Mouse (Mus musculus): ENCODE data around the gene Rps6ka5.

Gene Rps6ka5

DNA sequence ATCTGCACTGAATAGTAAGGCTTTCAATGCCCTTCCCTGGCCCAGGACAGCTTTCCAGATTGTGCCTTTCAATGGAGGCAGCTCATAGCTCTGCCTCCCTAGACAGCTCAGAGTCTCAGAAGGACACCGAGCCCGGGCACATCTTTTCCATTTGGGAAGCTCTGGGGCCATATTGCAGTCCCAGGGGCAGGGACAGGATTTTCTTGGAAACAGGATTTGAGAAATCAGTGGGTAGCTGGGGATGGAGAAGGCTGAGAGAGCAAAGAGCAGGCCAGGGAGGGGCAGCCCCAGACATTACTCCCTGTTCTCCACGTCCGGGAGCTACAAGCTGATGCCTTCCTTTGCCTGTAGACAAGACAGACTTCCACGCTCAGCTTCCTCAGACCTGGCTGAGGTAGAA is 197.1 kb downstream of the Rps6ka5 start:
- DNase-seq (ENCODE audit: low spot score), result no peak

DNA sequence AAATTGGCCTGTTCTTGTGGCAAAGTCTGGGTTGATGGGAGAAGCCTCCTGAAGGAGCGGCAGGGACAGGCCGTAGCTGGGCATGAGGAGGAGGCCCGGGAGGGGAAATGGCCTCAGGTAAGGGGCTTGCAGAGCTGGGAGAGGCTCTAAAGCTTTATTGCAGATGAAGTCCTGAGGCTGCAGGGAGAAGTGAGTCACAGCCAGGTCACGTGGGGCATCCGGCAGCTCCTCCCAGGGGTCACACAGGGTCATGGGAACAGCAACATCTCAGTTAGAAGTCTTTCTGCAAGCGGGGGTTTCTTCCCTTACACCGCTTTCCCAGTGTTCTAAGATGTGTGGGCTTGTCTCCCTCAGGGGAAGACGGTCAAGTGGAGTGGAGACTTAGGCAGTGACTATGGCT is 197.6 kb downstream of the Rps6ka5 start:
- DNase-seq (ENCODE audit: low spot score), result peak; percentile 73

DNA sequence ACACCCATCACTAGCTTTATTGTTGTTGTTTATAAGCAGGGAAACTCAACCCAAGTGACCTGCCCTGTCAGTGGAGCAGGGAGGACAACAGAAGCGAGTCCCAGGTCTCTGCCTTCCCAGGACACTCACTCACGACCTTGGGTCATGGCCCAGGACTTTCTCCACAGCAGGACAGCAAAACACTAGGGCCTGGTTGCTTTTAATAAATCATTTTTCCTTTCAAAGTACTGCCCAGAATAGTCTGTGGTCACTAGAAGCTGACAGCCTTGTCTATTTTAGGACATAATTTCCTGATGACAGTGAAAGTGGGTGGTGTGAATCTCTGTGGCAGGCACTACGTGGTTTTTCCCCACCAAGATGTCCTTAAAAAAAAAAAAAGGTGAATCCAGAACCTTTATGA is 198.5 kb downstream of the Rps6ka5 start:
- DNase-seq (ENCODE audit: low spot score), result no peak

DNA sequence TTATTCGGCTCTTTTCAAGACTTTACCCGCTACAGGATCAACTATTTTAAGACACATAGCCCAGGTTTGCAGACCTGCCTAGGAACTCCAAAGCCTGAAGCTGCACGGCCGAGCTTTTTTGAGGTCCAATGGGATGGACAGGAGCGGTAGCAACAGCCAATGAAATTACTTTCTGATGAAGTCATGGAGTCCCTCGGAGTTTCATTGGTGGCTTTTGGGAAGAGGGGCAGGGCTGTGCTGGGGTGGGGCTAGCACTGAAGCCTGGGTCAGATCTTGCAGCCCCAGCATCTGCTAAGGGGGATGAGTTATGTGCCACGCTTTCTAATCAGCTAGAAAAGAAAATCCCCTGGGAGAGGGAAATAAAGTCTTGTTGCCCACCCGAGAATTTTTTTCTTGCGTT is 199.0 kb downstream of the Rps6ka5 start:
- DNase-seq (ENCODE audit: low spot score), result peak; percentile 57

DNA sequence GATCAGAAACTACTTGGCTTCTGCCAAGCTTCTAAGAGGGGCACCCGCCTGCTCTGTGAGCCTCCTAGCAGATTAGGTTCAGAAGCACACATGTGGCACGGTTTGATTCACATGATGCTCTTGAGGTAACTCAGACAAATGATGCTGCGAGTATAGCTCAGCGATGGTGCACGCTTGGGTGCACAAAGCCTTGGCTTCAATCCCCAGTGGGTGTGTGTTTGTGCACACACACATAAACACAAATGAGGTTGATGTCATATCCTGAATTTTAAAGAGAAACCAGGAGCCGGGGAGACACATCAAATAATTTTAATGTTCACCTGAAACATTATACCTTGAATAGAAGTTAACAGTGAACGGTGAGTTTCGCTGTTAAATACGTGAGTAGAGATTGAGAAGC is 199.5 kb downstream of the Rps6ka5 start:
- DNase-seq (ENCODE audit: low spot score), result no peak

DNA sequence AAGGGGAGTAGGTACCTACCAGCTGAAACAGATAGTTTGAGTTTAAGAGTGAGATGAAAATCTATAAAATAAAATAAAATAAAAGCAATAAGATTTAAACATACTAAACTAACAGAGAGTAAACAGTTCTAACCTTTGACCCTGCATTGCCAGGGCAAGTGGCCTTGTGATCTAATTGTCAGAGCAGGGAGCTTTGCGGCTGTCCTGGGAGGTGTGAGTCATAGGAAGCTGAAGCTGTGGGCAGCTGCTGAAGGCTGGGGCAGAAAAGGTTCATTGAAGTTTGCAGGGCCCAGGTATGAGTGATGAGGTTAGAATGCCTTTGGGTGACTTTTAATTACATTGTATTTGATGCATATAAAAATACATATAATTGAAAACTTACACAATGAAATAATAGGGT is 200.8 kb downstream of the Rps6ka5 start:
- DNase-seq (ENCODE audit: low spot score), result no peak

DNA sequence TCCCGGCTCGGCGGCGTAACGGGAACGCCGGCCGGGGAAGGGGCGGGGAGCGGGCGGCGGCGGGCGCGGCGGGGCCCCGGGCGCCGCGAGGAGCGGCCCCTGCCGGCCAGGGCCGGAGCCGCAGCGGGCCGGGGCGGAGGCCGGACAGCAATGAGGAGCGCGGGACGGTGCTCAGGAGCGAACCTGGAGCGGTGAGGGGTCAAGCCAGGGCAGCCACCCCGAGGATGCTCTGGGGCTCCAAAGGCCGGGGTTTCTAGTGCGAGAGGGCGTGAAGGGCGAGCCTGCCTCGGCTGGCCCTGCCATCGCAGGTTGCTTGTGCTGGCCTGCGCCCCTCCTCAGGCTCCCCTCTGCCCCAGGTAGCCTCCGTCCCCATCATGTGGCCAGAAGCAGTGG is 206.0 kb downstream of the Rps6ka5 start, which contains the start of gene Ttc7b:
Gene Ttc7b, minus strand, starts transcription at position 33 of the 393 bp plus-strand sequence.
- peak; percentile 53 for DNase-seq (ENCODE audit: low spot score)

DNA sequence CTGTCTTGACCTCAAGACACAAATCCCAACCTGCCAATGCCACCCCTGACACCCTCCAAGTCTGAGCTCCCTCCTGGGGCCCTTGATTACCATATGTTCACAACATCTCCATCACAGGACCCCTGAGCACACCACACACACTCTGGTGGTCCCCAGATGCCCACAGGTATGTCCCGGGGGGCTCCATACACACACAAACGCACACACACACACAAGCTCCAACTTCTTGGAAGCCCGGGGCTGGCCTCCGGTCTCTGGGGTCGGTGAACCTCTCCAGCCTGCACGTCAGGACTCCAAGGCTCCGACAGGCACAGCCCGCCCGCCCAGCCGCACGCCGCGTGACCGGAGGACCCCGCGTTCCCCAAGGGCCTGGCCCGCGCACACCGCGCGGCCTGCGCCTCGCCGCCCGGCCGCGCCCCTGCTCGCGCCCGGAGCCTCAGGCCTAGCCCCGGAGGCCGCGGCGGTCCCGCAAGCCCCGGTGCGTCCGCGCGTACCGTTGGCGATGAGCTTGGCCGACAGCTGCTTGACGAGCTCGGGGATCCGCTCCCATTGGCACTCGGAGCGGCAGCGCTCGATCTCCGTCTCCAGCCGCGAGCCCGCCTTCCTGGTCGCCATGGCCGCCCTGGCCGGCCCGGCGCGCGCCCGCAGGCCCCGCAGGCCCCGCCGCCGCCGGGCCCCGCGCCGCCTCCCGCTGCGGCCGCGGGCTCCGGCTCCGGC is 206.5 kb downstream of the Rps6ka5 start:
- DNase-seq (ENCODE audit: low spot score), result peak; percentile 53

DNA sequence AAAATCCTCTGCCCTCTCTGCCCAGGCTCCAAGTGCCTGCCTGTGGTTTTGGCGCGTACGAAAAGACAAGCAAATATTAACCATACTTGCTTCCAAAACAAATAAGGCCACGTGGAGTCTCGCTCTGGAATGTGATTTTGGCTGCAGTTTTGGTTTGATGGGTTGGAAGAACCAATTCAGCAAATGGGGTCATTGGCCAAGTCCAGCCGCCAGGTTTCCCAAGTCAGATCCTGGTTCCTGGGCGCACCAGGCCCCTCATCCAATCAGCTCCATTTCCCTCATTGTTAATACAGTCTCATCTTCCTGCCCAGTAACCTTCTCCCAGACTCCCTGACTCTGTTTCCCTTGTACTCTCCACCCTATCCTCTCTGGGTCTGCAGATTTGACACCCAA is 207.1 kb downstream of the Rps6ka5 start:
- DNase-seq (ENCODE audit: low spot score), result no peak

DNA sequence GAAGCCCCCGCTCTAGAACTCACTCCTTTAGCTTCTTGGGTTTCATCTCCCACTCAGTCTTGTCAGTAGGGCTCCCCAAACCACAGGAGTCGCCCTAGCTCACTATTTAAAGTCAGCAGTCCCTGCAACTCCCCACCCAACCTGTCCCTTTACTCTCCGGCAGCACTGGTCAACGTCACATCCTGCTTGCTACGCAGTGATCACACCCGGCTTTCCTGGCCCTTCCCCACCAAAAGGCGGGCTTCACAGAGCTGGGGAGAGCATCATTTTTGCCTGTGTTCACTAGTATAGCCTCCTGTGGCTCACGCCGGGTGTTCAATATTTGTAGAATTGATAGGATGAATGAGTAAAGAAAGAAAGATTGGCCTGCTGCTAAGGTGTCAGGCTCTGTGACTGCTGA is 209.4 kb downstream of the Rps6ka5 start:
- DNase-seq (ENCODE audit: low spot score), result no peak

DNA sequence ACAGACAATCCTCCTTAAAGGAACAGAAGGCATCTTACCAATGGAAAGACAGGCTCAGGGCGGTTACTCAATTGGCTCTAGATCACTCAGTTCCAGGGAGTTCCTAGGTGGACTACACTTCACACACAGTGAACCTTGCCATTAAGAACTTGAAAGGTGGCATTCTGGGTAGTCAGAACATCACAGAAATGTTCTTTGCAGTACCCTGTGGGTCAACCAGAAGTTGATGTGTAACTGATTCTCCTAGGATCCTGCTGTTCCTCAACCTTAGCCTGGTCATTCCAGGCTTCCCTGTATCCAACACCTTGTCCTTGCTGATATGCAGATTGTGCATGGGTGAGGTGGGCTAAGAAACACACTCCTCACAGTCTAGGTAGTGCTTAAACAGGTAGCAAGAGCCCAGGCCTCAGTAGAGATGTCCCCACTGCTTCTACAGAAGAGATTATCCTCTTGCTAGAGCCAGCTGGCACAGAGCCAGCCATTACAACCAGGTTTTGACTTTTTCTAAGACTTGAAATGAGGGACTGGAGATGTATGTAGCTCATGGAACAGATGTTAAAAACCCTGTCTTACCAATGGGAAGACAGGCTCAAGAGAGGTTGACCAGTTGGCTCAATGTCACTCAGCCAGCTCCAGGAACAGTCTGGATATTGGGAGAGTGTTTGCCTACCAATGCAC is 210.5 kb downstream of the Rps6ka5 start:
- no peak for DNase-seq (ENCODE audit: low spot score)

DNA sequence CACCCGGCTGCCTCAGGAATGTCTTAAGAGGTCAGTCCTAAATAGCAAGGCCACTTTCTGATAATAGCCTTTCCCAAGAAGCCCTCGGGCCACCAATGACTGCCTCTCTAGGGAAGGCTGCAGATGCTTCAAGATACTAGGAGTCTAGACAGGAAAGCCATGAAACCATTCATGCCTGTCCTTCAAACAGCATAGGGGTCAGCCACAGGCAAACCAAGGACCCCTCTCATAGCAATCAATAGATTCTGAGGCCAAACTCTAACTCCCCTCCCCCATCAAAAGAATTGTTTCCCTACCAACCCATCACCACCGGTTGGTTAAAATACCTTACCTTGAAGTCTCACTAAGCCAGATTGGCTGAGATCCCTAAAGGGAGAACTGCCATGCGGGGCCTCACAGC is 211.3 kb downstream of the Rps6ka5 start:
- DNase-seq (ENCODE audit: low spot score), result no peak

DNA sequence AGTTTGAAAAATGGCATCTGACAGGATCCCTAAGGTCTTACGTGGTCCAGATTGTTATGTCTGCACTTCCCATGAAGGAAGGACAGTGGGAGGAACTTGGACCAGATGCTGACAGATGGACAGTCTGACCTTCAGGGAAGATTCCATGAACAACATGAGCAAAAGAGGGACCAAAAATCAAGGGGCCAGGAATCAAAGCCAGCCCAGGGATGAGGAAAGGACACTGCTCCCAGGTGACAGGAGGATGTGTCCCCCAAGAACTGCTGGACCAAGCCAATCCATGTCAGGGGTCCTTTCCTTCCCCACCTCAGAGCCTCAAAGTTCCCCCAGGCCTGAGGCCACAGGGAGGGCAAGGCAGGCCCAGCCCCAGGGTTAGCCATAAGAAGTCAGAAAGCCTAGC is 212.2 kb downstream of the Rps6ka5 start:
- DNase-seq (ENCODE audit: low spot score), result no peak

DNA sequence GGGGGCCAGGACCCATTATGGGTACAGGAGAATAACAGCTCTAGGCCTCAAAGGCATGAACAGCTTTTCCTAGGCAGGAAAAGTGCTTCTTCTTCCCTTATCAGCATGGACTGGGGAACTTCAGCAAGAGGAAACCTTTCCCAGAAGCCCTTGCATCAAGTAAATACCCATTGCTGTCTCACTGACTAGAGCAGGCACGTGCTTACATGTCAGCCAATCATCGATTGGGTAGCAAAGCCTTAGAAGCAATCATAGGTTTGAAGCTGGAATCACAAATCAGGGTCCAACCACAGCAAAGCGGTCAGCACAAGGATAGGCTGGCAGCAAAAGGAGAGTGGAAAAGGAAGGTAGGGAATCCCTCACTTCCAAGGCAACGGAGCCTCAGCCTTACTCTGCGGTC is 213.7 kb downstream of the Rps6ka5 start:
- no peak for DNase-seq (ENCODE audit: low spot score)

DNA sequence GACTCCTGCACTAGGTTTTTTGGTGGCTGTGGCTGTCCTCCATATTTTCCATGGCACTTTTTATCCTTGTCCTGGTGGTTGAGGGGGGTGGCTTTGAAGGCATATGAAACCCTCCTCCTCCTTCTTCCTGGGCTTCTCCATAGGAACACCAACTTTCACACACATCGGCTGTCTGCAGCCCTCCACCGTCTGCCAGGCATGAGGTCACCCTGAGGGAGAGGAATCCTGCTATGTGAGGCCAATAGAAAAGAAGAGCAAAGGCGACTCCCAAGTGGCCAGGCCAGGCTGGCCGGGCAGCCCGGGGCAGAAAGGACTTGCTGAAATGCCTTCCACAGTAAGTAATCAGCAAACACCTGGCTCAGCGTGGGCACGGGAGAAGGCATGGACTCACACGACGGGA is 214.1 kb downstream of the Rps6ka5 start:
- DNase-seq (ENCODE audit: low spot score), result no peak

DNA sequence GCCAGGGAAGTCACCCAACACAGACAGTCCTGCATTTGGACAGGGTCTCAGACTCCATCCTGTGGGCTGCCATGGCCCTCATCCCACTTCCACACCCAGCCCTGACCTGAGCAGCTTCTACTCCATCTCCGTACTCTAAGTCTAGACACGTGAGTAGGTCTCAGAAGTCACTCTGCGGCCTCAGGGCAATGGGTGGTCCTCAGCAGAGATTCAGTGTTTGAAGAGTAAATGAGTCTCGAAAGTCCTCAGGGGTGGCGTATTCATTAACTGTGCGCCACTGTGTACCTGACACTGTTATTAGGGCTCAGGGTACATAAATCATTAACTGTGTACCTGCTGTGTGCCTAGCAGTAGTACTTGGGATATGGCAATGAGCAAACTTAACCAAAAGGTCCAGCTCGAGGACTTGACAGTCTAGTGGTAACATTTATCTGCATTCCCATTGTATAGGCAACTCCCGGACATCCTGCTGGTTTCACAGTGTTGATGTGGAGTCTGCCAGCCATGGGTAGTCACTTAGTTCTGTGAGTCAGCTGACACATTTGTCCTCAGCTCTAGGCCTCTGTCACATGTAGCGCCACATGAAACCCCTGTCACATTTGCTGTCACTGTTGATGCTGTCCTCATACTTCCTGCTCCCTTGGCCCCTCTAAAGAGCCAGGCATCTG is 217.0 kb downstream of the Rps6ka5 start:
- DNase-seq (ENCODE audit: low spot score), result no peak

DNA sequence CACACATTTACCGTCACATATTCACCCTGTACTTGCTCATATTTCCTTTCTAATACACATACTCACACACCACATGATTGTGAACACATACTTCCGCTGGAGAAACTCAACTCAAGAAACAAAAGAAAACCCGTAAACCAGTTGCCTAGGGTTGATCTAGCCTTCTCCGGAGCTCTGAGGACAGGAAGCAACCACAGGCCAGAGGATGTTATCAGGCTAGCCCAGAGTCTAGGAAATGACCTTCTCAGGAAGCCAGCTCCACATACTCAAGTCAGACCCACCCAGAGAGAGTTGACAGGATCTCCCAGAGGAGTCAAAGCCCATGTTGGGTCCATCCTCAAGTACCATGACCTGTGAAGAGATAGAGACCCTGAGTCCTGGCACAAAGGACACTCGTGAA is 218.1 kb downstream of the Rps6ka5 start:
- DNase-seq (ENCODE audit: low spot score), result no peak

DNA sequence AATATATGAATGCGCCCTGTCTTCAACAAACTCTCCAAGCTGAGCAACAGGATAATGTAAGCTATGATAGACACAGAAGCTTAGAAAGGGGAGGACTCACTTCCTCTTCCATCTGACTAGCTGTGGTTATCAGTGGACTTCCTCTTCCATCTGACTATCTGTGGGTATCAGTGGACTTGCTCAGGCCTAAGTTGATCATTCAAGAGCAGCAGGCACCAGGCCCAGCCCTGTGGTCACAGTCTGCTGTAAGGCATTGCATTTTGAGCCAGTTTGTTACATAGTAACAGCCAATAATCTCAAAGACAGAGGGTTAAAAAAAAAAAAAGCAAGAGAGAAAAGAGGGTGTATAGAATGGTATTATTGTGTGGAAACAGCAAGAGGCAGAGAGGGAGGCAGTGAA is 221.3 kb downstream of the Rps6ka5 start:
- no peak for DNase-seq (ENCODE audit: low spot score)

DNA sequence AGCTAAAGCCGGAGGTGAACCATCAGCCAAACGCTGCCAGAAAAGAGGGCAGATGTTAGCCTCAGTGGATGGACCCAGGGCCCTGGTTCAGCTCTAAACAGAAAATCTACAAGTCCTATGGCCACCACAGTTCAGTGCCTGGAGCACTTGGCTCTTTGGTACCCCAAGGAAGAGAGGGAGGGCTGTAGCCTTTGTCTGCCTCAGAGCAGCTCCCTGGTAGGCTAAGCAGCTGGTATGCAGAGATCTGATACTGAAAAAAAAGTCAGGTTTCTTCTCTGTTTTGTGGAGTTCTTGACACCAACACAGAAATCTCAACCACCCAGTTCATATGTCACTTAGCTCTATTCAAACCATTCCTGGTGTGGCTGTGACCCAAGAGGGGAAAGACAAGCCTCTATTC is 222.2 kb downstream of the Rps6ka5 start:
- no peak for DNase-seq (ENCODE audit: low spot score)

DNA sequence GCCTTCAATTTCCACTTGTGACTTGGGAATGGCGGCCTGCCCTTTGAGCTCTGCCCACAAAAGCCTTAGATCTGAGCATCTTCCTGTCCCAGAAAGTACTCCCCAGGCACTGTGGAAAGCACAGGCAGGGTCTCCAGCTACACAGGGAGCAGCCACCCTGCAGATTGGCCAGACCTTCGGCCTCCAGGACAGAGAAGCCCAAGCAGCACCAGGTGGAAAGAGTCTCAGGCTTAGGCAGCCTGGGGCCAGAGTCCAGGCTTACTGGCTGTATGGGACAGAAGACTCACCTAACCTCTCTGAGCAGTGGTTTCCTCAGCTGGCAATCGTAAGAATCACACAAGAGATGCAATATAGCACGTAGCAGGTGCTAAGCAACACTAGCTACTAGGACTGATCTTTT is 223.1 kb downstream of the Rps6ka5 start:
- DNase-seq (ENCODE audit: low spot score), result no peak

DNA sequence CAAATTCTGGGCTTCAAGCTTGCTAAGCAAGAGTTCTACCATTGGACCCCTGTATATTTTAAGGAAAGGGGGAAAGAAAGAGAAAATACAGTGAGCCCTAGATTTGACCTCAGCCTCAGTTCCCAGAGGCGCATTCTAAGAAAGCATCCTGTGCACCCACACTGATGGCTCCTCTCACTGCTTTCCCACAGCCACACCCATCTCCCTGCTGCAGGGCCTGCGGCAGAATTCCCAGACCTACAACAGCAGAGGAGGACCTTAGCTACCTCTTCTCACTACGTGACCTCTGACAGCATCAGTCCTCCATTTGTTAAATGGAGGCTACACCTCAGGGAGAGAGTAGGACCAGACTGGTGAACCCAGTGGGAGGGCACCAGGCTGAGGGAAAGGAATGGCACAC is 224.2 kb downstream of the Rps6ka5 start:
- DNase-seq (ENCODE audit: low spot score), result no peak

DNA sequence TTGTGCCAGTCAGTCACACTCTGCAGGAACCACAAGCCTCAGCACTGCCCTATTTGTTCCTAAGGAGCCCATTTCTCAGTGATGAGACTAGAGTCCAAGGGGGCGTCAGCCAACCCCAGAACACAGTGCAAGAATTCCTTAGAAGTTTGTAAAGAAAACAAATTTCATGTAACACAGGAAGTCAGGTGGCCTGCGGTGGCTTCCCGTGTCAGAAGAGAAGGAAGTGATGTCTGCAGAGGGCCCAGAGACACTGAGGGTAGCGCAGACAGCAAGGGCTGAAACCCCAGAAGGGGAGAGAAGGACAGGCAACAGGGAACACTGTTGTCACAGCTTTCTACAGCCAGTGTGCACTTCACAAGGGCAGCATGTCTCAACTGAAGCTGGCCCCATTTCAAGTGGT is 225.5 kb downstream of the Rps6ka5 start:
- no peak for DNase-seq (ENCODE audit: low spot score)

DNA sequence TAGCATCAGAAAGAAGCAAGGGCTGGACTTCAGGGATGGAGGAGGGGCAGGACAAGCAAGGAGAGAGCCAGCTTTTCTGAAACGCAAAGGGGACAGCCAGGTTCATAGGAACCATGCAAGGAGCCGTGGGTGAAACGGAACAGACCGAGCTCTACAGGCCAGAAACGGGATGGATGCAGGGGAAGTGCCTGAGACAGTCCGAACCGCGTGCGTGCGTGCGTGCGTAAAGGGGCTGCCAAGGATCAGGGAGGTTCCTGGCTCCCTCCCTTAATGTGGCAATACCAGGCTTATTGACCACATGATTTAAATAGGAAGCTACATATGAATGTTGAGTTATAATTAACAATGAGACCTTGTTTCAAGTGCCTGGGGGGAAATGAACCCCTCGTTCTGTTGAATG is 227.3 kb downstream of the Rps6ka5 start:
- no peak for DNase-seq (ENCODE audit: low spot score)
